Comparison of ENCODE assay signal across 8 mouse cellular contexts in genomic region chr6:119847518-119848033, GRCm38 (mm10). TPM values are rescaled to one million over a fixed set of nuclear protein-coding genes. Genes with fewer than 3 reads are reported as not detected.
DNase-seq lines count a peak whose midpoint lies in the region; ATAC-seq lines count a peak whose summit lies in the region.

No protein-coding gene starts in this region.

- peak overlapping the region; percentile 99 for H3K27ac ChIP-seq in forebrain, embryonic 10.5 days
- H3K27ac ChIP-seq in limb, embryonic 13.5 days = peak overlapping the region; percentile 94
- peak overlapping the region; percentile 97 for H3K27ac ChIP-seq in stomach, embryonic 15.5 days

- peak; percentile 60 for ATAC-seq in limb, embryonic 13.5 days (ENCODE audit: low FRiP score, low read depth)
- no peak; the same call in 1 of the 2 replicates for ATAC-seq in stomach, embryonic 15.5 days (ENCODE audit: insufficient read depth, low FRiP score, low read depth)
- ATAC-seq in CD4-positive, CD25-positive, alpha-beta regulatory T cell, adult 4 months = no peak

- intact Hi-C loops in left cerebral cortex, postnatal 14 days (cut with DNase I) = loop anchor here (2.0 to 5.0 kb wide), 2 partner anchors 50 to 55 kb away; partner anchors contain the start of gene Rad52
- intact Hi-C loops in left cerebral cortex, postnatal 36 days (cut with DNase I) = loop anchor here (1.0 to 5.0 kb wide), 3 partner anchors 38 to 55 kb away; partner anchors contain the start of gene Rad52

- H3K9me3 ChIP-seq in forebrain, embryonic 10.5 days = no peaks in the 10 kb centered on the region
- H3K9me3 ChIP-seq in limb, embryonic 13.5 days = no peaks in the 10 kb centered on the region
- no peaks in the 10 kb centered on the region for H3K9me3 ChIP-seq in stomach, embryonic 15.5 days

- H3K4me2 ChIP-seq in limb, embryonic 13.5 days (replicated peaks) = peak overlapping the region; percentile 75
- peak overlapping the region; percentile 81 for H3K4me2 ChIP-seq in stomach, embryonic 15.5 days

- no peaks in the 10 kb centered on the region for H3K36me3 ChIP-seq in forebrain, embryonic 10.5 days (replicated peaks)
- H3K36me3 ChIP-seq in limb, embryonic 13.5 days = no peaks in the 10 kb centered on the region
- no peaks in the 10 kb centered on the region for H3K36me3 ChIP-seq in stomach, embryonic 15.5 days

- no peaks in the 10 kb centered on the region for H3K27me3 ChIP-seq in forebrain, embryonic 10.5 days (ENCODE audit: poor library complexity, severe bottlenecking)
- H3K27me3 ChIP-seq in limb, embryonic 13.5 days = no peaks in the 10 kb centered on the region
- H3K27me3 ChIP-seq in stomach, embryonic 15.5 days (replicated peaks) = no peaks in the 10 kb centered on the region

- peak overlapping the region; percentile 92 for H3K4me3 ChIP-seq in forebrain, embryonic 10.5 days
- H3K4me3 ChIP-seq in limb, embryonic 13.5 days = peak overlapping the region; percentile 86
- H3K4me3 ChIP-seq in stomach, embryonic 15.5 days (replicated peaks) = peak overlapping the region; percentile 72

- H3K4me1 ChIP-seq in forebrain, embryonic 10.5 days = peaks cover 36% of the 10 kb centered on the region
- H3K4me1 ChIP-seq in limb, embryonic 13.5 days = peaks cover 19% of the 10 kb centered on the region
- no peaks in the 10 kb centered on the region for H3K4me1 ChIP-seq in stomach, embryonic 15.5 days

- peak overlapping the region; percentile 86 for H3K9ac ChIP-seq in limb, embryonic 13.5 days
- peak overlapping the region; percentile 86 for H3K9ac ChIP-seq in stomach, embryonic 15.5 days

- DNase-seq in left cerebral cortex, postnatal 14 days (ENCODE audit: low spot score in 2 of 2) = peak; percentile 6 to 19
- no peak for DNase-seq in left cerebral cortex, postnatal 36 days (ENCODE audit: low spot score in 2 of 2)
- DNase-seq in ZHBTc4 (ENCODE audit: low read depth, low spot score) = peak; percentile 90
- DNase-seq in forebrain, embryonic 10.5 days (ENCODE audit: extremely low spot score, low spot score) = no peak
- no peak for DNase-seq in right cerebral cortex, postnatal 10 days (ENCODE audit: low spot score in 2 of 2)

- WGBS in forebrain, embryonic 10.5 days = under 1% methylated on average over 37 of the region's 40 CpGs
- under 1% methylated on average over 37 of the region's 40 CpGs for WGBS in limb, embryonic 13.5 days
- WGBS in stomach, embryonic 15.5 days = under 1% methylated on average over 32 of the region's 40 CpGs

RNA-seq across cellular contexts. Expression of gene Erc1, which starts 0.4 kb away (rescaled TPM):
- 10 to 100 TPM; 89.8 to 89.9 TPM for total RNA-seq in left cerebral cortex, postnatal 14 days (2021)
- 10 to 100 TPM; 46.0 to 54.0 TPM for total RNA-seq in left cerebral cortex, postnatal 36 days (2021)
- polyA plus RNA-seq in forebrain, embryonic 10.5 days (2016; fragmentation: Nextera tagmentation; extraction: Ambion mirVana) = 19.6 and 22.5 TPM in 2 replicates
- 27.2 and 28.5 TPM in 2 replicates for polyA plus RNA-seq in limb, embryonic 13.5 days (2015; fragmentation: Nextera tagmentation; extraction: Ambion mirVana)
- polyA plus RNA-seq in stomach, embryonic 15.5 days (2015; fragmentation: Nextera tagmentation; extraction: Ambion mirVana) = 17.7 and 19.0 TPM in 2 replicates
- 1 to 10 TPM; 6.7 to 7.0 TPM for polyA plus RNA-seq in CD4-positive, CD25-positive, alpha-beta regulatory T cell, adult 4 months (2017; shearing (Covaris generic))

RNA-seq across cellular contexts. Expression of gene Rad52, which starts 54.9 kb away (rescaled TPM):
- 10 to 100 TPM; 27.4 to 31.5 TPM for total RNA-seq in left cerebral cortex, postnatal 14 days (2021)
- total RNA-seq in left cerebral cortex, postnatal 36 days (2021) = 10 to 100 TPM; 37.8 to 51.5 TPM
- 21.2 and 26.1 TPM in 2 replicates for polyA plus RNA-seq in forebrain, embryonic 10.5 days (2016; fragmentation: Nextera tagmentation; extraction: Ambion mirVana)
- 25.5 and 28.5 TPM in 2 replicates for polyA plus RNA-seq in limb, embryonic 13.5 days (2015; fragmentation: Nextera tagmentation; extraction: Ambion mirVana)
- polyA plus RNA-seq in stomach, embryonic 15.5 days (2015; fragmentation: Nextera tagmentation; extraction: Ambion mirVana) = 18.1 and 19.2 TPM in 2 replicates
- polyA plus RNA-seq in CD4-positive, CD25-positive, alpha-beta regulatory T cell, adult 4 months (2017; shearing (Covaris generic)) = 10 to 100 TPM; 56.6 to 62.2 TPM

Comparison
In these comparisons a context has a peak if more than half of its experiments do, and no peak if none do; other contexts are left out.
1. DNase-seq: peak in left cerebral cortex, postnatal 14 days (2 of 2) and ZHBTc4 (single experiment); none in left cerebral cortex, postnatal 36 days (0 of 2), forebrain, embryonic 10.5 days (single experiment) and right cerebral cortex, postnatal 10 days (0 of 2).
2. Peak in every context shown above with its lines, with median percentiles within 50 percentile points of each other: H3K27ac ChIP-seq and H3K4me3 ChIP-seq.